Mouse (Mus musculus): ENCODE measurements around the gene Agmo.

Agmo gene

GRCm38 (mm10) chr12:37241566-37242021 lies at the start of gene Agmo:
Gene Agmo, plus strand, starts transcription at chr12:37241641.
- in situ Hi-C loops (cut with MboI; ENCODE audit: unreplicated experiment in 2 of 2) = no loop called here

- in situ Hi-C loops (cut with MboI; ENCODE audit: unreplicated experiment in 2 of 2) = no loop called here
Observed at GRCm38 (mm10) chr12:37231119-37231518, 10.3 kb upstream of the Agmo start.

- in situ Hi-C loops (cut with MboI; ENCODE audit: unreplicated experiment in 2 of 2) = no loop called here
Observed at GRCm38 (mm10) chr12:37240975-37241565, 371 bp upstream of the Agmo start.

GRCm38 (mm10) chr12:37242484-37242883 lies 1.0 kb downstream of the Agmo start:
- in situ Hi-C loops (cut with MboI; ENCODE audit: unreplicated experiment in 2 of 2) = no loop called here

- in situ Hi-C loops (cut with MboI; ENCODE audit: unreplicated experiment in 2 of 2) = no loop called here
Observed at GRCm38 (mm10) chr12:37244876-37245275, 3.4 kb downstream of the Agmo start.

- in situ Hi-C loops (cut with MboI; ENCODE audit: unreplicated experiment in 2 of 2) = no loop called here
Observed at GRCm38 (mm10) chr12:37251688-37252087, 10.2 kb downstream of the Agmo start.

GRCm38 (mm10) chr12:37257099-37257498 lies 15.7 kb downstream of the Agmo start:
- in situ Hi-C loops (cut with MboI; ENCODE audit: unreplicated experiment in 2 of 2) = no loop called here

- in situ Hi-C loops (cut with MboI; ENCODE audit: unreplicated experiment in 2 of 2) = no loop called here
Observed at GRCm38 (mm10) chr12:37259771-37260528, 18.5 kb downstream of the Agmo start.

GRCm38 (mm10) chr12:37263685-37264084 lies 22.2 kb downstream of the Agmo start:
- in situ Hi-C loops (cut with MboI; ENCODE audit: unreplicated experiment in 2 of 2) = no loop called here

- in situ Hi-C loops (cut with MboI; ENCODE audit: unreplicated experiment in 2 of 2) = no loop called here
Observed at GRCm38 (mm10) chr12:37268636-37269152, 27.3 kb downstream of the Agmo start.

- in situ Hi-C loops (cut with MboI; ENCODE audit: unreplicated experiment in 2 of 2) = loop anchor here (5.0 to 10.0 kb wide), 2 partner anchors 172 to 190 kb away; no protein-coding TSS in a partner anchor
Observed at GRCm38 (mm10) chr12:37272660-37273059, 31.2 kb downstream of the Agmo start.

- in situ Hi-C loops (cut with MboI; ENCODE audit: unreplicated experiment in 2 of 2) = loop anchor here (5.0 to 10.0 kb wide), 2 partner anchors 171 to 188 kb away; no protein-coding TSS in a partner anchor
Observed at GRCm38 (mm10) chr12:37273964-37274657, 32.7 kb downstream of the Agmo start.

- in situ Hi-C loops (cut with MboI; ENCODE audit: unreplicated experiment in 2 of 2) = loop anchor here (5.0 to 10.0 kb wide), 2 partner anchors 170 to 188 kb away; no protein-coding TSS in a partner anchor
Observed at GRCm38 (mm10) chr12:37274658-37275019, 33.2 kb downstream of the Agmo start.

- in situ Hi-C loops (cut with MboI; ENCODE audit: unreplicated experiment in 2 of 2) = no loop called here
Observed at GRCm38 (mm10) chr12:37306956-37307466, 65.6 kb downstream of the Agmo start.

GRCm38 (mm10) chr12:37310786-37311185 lies 69.3 kb downstream of the Agmo start:
- in situ Hi-C loops (cut with MboI; ENCODE audit: unreplicated experiment in 2 of 2) = no loop called here

GRCm38 (mm10) chr12:37322860-37323259 lies 81.4 kb downstream of the Agmo start:
- in situ Hi-C loops (cut with MboI; ENCODE audit: unreplicated experiment in 2 of 2) = no loop called here

GRCm38 (mm10) chr12:37334987-37335386 lies 93.5 kb downstream of the Agmo start:
- in situ Hi-C loops (cut with MboI; ENCODE audit: unreplicated experiment in 2 of 2) = no loop called here

GRCm38 (mm10) chr12:37344225-37344624 lies 102.8 kb downstream of the Agmo start:
- in situ Hi-C loops (cut with MboI; ENCODE audit: unreplicated experiment in 2 of 2) = no loop called here

GRCm38 (mm10) chr12:37345696-37346095 lies 104.3 kb downstream of the Agmo start:
- in situ Hi-C loops (cut with MboI; ENCODE audit: unreplicated experiment in 2 of 2) = no loop called here

GRCm38 (mm10) chr12:37392316-37392715 lies 150.9 kb downstream of the Agmo start:
- in situ Hi-C loops (cut with MboI; ENCODE audit: unreplicated experiment in 2 of 2) = no loop called here

GRCm38 (mm10) chr12:37402541-37402940 lies 161.1 kb downstream of the Agmo start:
- in situ Hi-C loops (cut with MboI; ENCODE audit: unreplicated experiment in 2 of 2) = no loop called here
